ENCODE assay signal across 26 mouse cellular contexts in the genomic region with DNA sequence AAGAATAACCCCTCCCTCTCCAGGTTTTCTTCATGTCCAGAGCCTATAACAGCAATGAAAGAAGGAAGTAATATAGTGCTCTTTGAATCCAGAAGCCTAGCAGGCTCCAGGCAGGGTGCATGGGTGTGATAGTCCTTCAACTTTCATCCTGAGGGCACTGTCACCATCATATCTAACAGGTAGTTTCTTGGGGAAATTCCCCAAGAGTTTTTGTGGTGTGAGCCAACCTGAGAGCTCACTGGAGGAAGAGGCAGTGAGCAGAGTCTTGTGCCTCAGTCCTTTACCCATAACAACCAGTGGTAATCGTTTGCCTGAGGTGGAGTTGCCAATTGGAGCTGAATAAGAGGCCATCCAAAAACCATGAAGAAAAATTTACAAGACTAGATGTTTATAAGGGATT.
"Had no signal": no experiment of that assay in that cellular context is flagged by ENCODE, and none has a peak within 500 bp of the region (broad histone marks: within the 10 kb centered on the region; RNA-seq: fewer than 3 reads in every experiment).

No protein-coding gene starts in this region.

- H3K9me3 ChIP-seq: heart, embryonic 13.5 days; heart, embryonic 15.5 days; hindbrain, embryonic 10.5 days; hindbrain, embryonic 13.5 days; hindbrain, embryonic 15.5 days; kidney, embryonic 15.5 days; limb, embryonic 10.5 days; limb, embryonic 12.5 days; liver, embryonic 13.5 days; liver, embryonic 15.5 days had no signal

- H3K36me3 ChIP-seq: heart, embryonic 13.5 days; heart, embryonic 15.5 days; hindbrain, embryonic 10.5 days; hindbrain, embryonic 13.5 days; hindbrain, embryonic 15.5 days; kidney, embryonic 15.5 days; limb, embryonic 10.5 days; limb, embryonic 12.5 days; liver, embryonic 13.5 days; liver, embryonic 15.5 days had no signal

- H3K27me3 ChIP-seq: heart, embryonic 13.5 days; heart, embryonic 15.5 days; hindbrain, embryonic 13.5 days; hindbrain, embryonic 15.5 days; kidney, embryonic 15.5 days; limb, embryonic 12.5 days; liver, embryonic 13.5 days; liver, embryonic 15.5 days had no signal

- H3K4me3 ChIP-seq: heart, adult 2 months; heart, embryonic 13.5 days; heart, embryonic 15.5 days; hindbrain, embryonic 10.5 days; hindbrain, embryonic 13.5 days; hindbrain, embryonic 15.5 days; kidney, embryonic 15.5 days; left cerebral cortex, adult 2 months; limb, embryonic 10.5 days; limb, embryonic 12.5 days; liver, embryonic 13.5 days; liver, embryonic 15.5 days had no signal

- H3K4me1 ChIP-seq: heart, embryonic 13.5 days; heart, embryonic 15.5 days; hindbrain, embryonic 10.5 days; hindbrain, embryonic 13.5 days; hindbrain, embryonic 15.5 days; kidney, embryonic 15.5 days; limb, embryonic 10.5 days; limb, embryonic 12.5 days; liver, embryonic 13.5 days; liver, embryonic 15.5 days had no signal

- H3K27ac ChIP-seq: heart, adult 2 months; heart, embryonic 13.5 days; heart, embryonic 15.5 days; hindbrain, embryonic 10.5 days; hindbrain, embryonic 13.5 days; hindbrain, embryonic 15.5 days; hindbrain, postnatal 0 days; kidney, embryonic 15.5 days; kidney, postnatal 0 days; left cerebral cortex, adult 2 months; limb, embryonic 10.5 days; limb, embryonic 12.5 days; liver, embryonic 13.5 days; liver, embryonic 15.5 days had no signal

- H3K4me2 ChIP-seq: heart, embryonic 11.5 days; heart, embryonic 13.5 days; heart, embryonic 15.5 days; hindbrain, embryonic 13.5 days; hindbrain, embryonic 15.5 days; kidney, embryonic 15.5 days; limb, embryonic 12.5 days; liver, embryonic 11.5 days; liver, embryonic 13.5 days; liver, embryonic 15.5 days had no signal

- ATAC-seq: hindbrain, postnatal 0 days; liver, postnatal 0 days had no signal

- DNase-seq: gastrocnemius, postnatal 14 days; gastrocnemius, postnatal 36 days; heart, adult 2 months; heart, postnatal 4 days; kidney, adult 11 months; kidney, adult 2 months; kidney, adult 9 months; kidney, postnatal 14 days; kidney, postnatal 36 days; liver; liver, embryonic 13.5 days; liver, postnatal 0 days had no signal

- H3K9ac ChIP-seq: heart, embryonic 13.5 days; heart, embryonic 15.5 days; hindbrain, embryonic 13.5 days; hindbrain, embryonic 15.5 days; kidney, embryonic 15.5 days; limb, embryonic 12.5 days; liver, embryonic 13.5 days; liver, embryonic 15.5 days; liver, postnatal 0 days had no signal
